Mouse (Mus musculus) thymus, postnatal 10 days (tissue): Measurements from ENCODE around the gene Ctcf.

ENCODE experiments used
- DNase-seq, 2 experiments: peaks; one replicate each; pipeline ENCODE4 v3.0.0; 2021; ENCODE audit warnings: low spot score in 2 of 2

Gene Ctcf

DNA sequence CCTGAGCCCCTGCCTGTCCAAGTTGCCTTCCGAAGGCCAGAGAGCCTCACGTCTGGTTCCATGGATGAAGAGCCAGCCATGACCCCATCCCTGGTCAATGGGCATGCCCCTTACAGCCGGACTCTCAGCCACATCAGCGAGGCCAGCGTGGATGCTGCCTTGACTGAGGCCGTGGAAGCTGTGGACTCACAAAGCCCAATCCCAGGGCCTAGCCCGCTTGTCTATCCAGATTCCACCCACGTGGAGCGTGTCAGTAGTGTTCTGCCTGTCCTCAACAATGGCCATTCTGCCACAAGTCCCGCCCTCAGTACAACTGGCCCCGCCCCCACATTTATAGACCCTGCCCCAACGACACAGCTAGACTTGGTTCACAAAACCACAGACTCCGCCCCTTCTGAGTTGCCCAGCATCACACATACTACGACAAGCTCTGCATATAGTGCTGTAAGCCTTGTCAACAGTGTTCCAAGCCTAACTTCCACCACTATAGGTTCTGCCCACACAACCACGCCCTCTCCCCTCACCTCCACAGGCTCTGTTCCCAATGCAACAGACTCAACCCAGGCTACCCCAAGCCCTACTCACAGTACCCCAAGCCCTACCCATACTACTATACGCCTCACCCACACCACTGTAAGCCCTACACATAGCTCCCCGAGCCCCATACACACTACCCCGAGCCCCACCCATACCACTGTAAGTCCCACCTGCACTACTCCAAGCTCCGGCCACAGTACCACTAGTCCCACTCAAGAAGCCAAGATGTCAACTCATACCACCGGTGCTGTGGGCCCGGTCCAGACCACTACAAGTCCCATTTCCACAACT is 18.7 kb upstream of the Ctcf start:
- peak in 1 of 2 experiments; percentile 37 for DNase-seq

DNA sequence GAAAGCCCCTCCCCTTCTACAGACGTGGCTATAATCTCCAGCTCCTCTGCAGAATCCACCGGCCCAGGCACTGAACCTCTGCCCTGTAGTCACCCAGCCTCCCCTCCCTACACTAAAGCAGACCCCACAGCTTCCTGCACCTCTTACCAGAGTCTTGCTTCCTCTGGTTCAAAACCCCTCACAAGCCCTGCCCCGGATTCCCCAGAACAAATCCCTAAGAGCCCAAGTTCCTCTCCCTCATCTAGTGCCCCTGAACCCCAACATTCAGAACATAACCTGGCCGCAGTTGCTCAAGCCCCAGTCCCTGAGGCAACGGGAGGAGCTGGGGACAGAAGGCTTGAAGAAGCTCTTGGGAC is 18.1 kb upstream of the Ctcf start:
- DNase-seq = no peak

DNA sequence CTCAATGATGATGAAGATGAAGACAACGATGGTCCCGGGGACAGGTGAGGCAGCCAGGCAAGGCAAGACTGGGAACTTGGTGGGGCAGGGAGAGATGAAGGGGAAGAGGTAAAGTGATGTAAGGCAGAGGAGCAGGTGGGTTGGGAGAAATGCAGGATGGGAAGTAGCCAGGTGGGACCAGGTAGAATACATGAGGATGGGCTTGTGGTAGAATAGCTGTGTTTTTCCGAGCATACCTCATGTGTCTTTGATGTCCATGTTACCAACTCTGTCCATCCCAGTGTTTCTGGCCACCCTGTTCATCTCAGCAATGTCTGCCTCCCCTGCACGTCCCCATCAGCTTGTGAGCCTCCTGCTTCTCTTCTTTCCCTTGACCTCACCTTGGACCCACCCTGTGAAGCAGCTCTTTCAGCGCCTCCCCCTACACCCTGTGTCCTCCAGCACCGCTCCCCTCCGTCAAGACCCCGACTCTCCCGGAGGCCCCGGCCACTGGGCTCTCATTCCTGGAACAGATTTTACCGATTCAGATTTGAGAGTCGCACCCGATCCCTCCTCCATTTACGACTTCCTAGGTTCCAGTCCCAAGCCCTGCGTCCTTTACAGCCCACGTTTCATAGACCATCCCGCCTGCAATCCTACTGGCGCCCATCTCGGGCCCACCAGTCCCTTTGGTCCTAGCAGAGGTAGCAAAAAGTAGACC is 17.3 kb upstream of the Ctcf start:
- DNase-seq = no peak

DNA sequence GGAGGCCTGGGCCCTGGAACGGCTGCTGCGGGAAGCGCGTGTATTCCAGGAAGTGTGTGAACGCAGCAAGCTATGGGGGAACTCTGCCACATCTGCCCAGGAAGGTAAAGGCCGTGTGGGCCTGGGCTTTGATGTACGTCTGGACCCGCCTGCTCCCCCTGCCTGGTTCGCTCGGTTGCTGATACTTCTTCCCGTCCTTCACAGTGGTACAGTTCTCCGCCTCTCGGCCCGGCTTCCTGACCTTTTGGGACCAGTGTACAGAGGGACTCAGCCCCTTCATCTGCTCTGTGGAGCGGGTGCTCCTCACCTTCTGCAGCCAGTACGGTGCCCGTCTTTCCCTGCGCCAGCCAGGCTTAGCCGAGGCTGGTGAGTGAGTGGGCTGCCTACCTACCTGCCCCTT is 16.2 kb upstream of the Ctcf start:
- no peak for DNase-seq

DNA sequence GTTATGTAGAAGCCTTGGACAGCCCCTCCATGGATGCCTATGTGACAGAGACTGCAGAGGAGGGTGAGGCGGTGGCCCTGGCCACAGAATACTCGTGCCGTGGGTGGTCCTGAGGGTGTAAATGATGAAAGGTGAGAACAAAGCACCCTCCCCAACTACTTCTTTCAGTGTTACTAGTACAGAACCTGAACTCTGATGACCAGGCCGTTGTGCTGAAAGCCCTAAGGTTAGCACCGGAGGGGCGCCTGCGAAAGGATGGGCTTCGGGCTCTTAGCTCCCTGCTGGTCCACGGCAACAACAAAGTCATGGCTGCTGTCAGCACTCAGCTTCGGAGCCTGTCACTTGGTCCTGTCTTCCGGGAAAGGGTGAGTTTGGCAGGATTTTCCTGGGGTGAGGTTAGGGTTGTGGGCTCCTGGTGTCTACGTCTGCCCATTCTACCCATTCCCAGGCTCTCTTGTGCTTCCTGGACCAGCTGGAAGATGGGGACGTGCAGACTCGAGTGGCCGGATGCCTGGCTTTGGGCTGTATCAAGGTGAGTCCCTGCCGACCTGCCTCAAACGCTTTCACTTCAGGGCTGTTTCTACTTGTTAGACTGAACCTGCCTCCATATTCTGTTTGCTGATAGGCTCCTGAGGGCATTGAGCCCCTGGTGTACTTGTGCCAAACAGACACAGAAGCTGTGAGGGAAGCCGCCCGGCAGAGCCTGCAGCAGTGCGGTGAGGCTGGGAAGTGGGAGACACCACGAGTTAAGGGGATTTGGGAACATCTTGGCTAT is 15.2 kb upstream of the Ctcf start:
- DNase-seq = no peak

DNA sequence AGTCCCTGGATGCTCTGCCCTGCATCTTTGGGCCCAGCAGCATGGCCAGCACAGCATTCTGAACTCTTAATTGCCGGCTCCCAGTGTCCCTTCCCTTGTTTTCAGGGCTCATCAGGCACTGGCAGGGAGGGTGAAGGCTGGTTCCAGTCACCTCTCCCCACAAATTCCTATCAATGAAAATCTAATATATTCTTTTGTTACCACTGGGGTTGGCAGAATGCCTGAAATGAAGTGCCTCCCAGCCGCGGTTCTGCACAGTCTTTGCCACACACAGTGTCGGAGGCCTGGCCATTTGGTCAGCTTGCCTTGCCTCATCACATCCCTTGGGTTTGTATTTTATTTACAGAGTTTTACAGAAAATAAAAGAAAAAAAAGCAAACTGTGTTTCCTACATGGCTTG is 14.5 kb upstream of the Ctcf start:
- no peak for DNase-seq

DNA sequence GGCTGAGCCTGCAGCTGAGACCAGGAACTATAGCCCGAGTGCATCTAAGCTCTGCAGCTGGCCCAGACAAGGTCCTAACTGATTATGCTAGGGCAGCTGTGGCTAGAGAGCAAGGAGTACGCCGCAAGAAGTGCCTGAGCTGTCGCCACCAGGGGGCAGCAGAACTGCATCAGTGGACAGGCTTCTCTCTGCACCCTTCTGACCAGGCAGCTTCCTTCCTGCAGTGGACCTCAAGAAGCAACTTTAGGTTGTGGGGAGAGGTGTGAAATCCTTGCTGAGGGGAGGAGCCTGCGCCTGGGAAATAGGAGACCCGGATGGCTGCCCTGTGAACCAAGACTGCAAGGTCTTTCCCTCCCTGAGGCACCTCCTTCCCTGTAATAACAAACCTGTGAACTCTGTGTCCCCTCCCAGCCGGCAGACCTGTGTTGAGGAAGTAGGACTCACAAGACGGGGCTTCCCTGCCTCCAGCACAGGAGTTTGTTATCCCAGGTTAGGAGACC is 13.9 kb upstream of the Ctcf start:
- DNase-seq = peak; percentile 94 to 99

DNA sequence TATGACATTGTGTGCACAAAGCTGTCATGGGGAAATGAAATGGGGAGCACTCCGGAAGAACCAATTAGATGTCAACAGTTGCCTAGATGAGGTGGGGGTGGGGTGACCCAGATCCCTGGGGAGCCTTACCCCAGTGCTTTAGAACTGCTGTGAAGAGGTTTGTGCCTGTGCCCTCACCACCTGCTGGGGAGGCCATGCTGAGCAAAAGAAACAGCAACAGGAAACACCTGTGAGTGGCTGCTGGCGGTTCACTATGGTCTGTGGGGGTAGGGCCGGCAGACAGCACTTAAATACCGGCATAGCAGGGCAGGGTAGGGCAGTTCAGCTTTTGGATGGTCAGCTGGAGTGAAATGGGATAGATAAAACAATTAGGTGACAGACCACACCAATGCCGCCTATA is 13.2 kb upstream of the Ctcf start:
- DNase-seq = peak; percentile 88 to 95

DNA sequence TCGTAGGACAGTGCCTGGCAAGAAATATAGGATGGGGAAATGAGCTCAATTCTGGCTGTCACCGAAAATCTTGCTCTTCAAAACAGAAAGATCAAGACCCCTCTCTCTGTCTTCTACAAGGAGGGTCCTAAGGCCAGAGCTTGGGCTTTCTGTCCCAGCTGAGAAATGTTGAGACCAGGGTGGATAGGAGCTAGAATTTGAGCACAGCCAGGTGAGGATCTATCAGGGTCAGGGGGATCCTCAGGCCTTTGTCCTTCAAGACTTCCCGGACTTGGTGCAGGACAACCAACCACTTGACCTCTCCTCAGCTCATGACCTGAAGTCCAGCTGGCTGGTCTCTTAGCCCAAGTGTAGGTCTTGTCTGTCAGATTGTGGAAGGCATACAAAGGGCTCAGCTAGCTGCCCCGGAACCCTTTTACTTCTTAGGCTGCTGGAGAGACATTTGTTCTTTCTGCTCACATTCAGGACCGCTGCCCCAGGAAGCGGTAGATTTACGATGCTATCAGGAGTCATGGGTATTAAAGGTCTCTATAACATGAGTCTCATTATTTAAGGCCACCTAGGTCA is 12.6 kb upstream of the Ctcf start:
- DNase-seq = peak; percentile 35 to 36

DNA sequence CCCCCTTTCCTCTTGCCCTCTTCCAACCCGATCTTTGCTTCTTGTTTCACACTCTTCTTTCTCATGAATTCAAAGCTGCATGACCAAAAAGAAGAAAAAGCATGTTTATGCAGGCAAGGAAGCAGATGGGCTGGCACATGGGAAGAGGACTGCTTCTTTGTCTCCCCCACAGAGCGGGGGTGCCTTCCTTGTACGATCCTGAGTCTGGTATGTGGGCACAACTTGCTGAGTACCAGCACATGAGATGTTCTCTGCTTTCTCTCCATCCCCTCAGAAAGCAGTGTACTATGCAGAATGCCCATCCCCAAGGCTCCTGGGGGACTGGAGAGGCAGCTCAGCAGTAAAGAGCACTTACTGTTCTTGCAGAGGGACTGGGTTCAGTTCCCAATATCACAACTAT is 12.0 kb upstream of the Ctcf start:
- DNase-seq = peak; percentile 57 to 64

DNA sequence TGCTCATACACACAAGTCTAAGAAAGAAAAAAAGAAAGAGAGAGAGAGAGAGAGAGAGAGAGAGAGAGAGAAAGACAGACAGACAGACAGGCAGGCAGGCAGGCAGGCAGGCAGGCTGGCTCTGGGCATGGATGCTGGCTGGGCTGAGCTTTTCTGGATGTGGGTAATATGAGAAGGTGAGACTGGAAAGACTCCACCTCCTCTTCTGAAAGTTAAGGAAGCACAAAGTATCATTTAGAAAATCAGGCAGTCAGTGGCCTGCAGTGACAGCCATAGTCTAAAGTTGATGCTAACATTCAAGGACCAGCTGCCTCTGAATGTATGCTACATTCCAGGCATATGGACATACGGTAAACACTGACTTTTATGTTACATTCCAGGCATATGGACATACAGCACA is 11.5 kb upstream of the Ctcf start:
- DNase-seq = no peak

DNA sequence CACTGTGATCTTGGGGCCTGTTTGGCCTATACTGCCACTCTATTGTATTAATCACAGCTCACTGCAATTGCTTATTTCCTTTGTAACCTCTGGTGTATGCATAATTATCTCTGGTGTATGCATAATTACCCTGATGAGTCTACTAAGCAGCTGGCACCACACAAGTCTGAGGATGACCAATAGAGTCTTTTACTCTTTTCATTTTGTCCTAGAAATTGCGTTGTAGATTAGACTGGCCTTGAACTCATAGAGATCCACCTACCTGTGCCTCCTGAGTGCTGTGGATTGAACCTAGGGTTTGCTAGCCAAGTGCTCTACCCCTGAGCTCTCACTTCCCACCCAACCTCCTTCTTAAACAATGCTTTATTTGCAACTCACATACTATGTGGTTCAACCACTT is 10.3 kb upstream of the Ctcf start:
- DNase-seq = no peak

DNA sequence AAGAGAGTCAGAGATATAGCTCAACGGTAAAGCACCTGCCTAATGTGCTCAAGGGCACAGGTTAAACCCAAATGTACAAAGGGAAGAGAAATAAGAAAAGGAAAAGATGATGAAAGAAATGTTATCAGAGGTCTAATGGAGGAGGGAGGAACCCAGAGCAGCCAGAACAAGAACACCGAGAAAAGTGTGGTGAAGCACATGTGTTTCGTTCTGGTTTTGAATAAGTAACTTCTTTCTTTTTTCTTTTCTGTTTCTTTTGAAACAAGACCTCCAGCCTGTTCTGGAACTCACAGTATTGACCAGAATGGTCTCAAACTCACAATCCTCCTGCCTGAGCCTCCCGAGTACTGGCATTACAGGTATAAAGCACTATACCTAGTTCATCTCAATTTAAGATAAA is 7.0 kb upstream of the Ctcf start:
- no peak for DNase-seq

DNA sequence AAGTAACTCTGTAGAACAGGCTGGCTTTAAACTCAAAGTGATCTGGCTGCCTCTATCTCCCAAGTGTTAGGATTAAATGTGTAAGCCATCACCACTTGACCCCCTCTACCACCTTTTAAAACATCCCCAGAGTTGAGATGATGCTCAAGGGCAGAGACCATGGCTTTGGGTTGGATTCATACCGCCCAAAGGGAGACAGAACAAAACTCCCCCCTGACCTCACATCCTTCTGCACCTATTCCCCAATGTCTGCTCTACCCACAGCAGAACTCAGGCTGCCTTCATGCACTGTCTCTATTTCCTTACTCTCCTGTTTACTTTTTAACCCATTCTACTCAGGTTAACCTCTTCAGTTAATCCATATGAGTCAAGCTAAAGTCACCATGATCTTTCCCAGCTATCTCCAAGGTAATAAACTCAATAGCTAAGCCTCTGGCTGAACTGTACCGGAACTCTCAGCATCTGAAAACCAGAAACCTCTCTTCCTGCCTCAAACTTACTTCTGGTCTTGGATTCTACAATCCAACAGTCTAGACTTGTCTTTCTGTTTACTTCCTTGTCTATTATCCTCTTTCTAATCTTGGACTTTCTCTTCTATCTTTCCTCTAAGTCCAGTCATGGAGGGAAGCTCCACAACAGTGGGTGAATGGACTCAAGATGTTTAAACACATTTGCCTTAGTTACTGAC is 1.5 kb upstream of the Ctcf start:
- DNase-seq = no peak

DNA sequence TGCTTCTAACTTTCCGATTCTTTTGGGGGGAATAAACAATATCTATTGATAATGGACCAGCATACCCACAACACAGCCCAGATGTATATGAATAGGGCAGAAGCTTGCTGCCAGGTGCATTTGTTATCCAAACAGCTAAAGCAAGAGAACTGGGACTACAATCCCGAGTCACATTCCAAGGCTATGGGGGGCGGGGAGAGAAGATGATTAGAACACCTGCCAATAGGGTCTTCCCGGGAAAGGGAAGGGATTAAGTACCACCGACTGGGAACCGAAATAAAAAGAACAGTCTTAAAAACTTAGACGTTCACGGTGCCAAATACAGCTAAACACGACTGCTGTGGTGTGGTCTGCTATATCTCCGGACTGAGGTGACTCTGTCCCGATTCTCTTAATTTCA is 887 bp upstream of the Ctcf start:
- peak in 1 of 2 experiments; percentile 38 for DNase-seq

DNA sequence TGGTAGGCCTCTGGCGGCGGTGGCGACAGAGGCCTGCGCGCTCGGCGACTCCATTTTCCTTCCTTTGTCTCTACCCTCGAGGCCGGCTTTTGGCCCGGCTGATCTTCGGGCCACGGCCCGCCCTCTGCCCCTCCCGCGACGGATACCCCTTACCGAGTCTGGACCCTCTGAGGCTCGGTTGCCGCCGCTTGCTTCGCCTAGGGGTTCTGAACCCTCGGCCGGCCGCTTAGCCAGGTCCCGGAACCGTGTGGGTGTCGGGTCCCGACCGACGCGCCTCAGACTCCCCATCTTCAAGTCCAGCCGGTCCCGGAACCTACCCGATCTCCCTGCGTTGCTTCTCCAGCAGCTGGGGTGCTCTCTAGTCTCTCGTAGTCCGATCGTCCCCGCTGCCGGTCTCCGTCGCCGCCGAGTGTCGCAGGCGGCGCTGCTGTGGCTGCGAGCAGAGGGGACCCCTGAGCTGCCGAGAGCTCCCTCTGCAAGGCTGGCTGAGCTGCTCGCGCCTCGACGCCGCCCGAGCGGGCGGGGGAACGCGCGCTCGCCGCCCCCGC is 669 bp downstream of the Ctcf start, which contains the start of gene Agrp:
TSS of gene Agrp (minus strand) at position 431 of the 548 bp plus-strand sequence.
- DNase-seq = peak; percentile 68 to 72

DNA sequence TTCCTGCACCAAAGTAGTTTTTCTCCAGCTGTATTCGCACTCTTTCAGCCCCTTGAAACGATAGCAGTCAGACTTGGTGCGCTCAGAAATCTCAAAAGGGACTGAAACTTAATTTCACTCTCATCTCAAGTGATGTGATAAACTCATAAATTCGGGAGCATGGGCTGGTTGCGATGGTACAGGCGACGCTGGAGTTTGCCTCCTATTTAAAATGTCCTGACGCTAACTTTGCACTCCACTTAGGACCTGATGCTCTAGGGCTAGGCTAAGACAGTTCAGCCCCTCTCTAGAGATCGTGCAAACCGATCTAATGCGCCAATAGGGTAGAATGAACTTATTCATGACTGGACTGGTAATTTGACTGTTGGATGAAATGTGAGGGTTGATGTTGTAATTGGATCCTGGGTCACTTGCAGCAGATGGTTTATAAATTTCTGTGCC is 1.3 kb downstream of the Ctcf start:
- DNase-seq = no peak

DNA sequence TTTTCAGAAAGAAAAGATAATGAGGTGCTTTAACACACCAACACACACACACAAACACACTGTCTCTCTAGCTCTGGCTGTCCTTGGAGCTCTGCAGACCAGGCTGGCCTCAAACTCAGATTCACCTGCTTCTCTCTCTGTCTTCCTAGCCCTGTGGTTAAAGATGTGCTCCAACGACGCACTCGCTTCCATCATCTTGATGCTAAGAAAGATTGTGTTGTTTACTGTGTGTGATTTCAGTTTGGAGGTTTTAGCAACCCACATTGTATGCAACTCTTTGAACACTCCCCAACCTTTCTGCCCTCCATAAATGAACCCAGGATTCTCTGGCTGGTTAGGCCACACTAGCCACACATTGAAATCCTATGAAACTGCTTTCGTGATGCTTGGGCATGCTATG is 2.1 kb downstream of the Ctcf start:
- DNase-seq = peak in 1 of 2 experiments; percentile 42

DNA sequence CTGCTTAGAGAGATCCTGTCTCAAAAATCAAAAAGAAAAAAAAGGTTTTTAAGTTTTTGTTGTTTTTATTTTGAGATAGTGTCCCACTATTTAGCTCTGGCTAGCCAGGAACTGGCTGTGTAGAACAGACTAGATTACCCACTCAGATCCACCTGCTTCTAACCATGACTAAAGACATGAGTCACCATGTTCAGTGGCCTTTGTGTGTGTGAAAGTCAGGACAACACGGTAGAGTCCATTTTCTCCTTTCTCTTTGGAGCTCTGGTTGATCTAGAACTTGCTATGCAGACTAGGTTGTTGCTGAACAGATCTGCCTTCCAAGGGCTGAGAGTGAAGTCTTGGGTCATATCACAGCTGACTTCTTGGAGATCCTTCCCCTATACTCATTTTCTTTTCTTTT is 3.5 kb downstream of the Ctcf start:
- no peak for DNase-seq

DNA sequence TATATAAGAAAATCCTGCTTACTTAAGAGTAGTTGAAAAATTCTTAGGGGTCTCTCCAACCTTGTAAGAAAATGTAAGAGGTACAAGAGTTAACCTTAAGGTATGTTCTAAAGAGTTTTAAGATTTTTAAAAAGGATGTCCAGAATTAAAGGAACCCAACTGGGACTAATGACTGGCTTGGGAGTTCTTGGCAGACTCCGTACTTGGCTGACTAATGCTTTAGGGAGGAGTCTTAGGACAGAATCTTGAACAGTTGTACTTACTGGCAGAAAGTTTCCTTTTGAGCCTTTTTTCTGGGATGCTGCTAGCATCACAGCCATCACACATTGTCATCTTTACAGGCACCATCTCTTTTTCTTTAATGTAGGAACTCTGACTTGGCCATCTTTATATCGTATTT is 4.1 kb downstream of the Ctcf start:
- no peak for DNase-seq

DNA sequence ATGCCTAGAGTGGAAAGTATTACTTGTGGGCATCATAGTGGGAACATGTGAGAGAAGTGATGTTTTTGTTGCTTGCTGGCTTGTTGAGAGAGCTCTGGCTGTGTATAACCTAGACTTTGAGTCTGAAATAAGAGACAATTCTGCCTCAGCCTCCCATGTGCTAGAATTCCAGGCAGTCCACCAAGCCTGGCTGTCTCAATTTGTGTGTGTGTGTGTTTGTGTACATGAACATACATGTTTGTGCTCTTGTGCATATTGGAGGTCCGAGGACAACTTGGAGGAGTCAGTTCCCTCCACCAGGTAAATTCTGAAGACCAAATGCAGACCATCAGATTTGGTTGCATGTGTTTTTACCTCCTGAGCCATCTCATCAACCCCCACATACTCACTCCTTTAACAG is 8.8 kb downstream of the Ctcf start:
- no peak for DNase-seq
